Mouse (Mus musculus) heart, postnatal 0 days (tissue): Measurements from ENCODE around the gene Tmco4. TPM values are rescaled to one million over a fixed set of nuclear protein-coding genes. Genes with fewer than 3 reads are reported as not detected.
A peak's percentile ranks its signal among the peaks of the same experiment; 100 is the strongest.

Experiments
- ATAC-seq: fragments of 200-750 bp; cut with Nextera tagmentation; 2 replicates; pipeline ENCODE4 v1.8.0; 2017; ENCODE audit warnings: low read depth, moderate number of reproducible peaks, moderate library complexity; ENCODE audit not compliant: insufficient read depth
- DNase-seq: peaks from one replicate; pipeline ENCODE4 v3.0.0-alpha.2; 2016; ENCODE audit warnings: low spot score
- H3K27ac ChIP-seq: fragments of 300-500 bp; sonication (generic); 2 replicates; pipeline ENCODE4 v1.5.1; 2014; ENCODE audit warnings: low read depth, mild to moderate bottlenecking
- H3K27me3 ChIP-seq: fragments of 300-500 bp; sonication (generic); 2 replicates; pipeline ENCODE4 v1.6.1; 2014; ENCODE audit warnings: low read length, mixed read lengths; ENCODE audit not compliant: control insufficient read depth, insufficient read depth
- H3K36me3 ChIP-seq: fragments of 300-500 bp; sonication (generic); replicated peaks from 2 replicates; pipeline ENCODE4 v1.6.1; 2014; ENCODE audit warnings: low read length, mixed read lengths; ENCODE audit not compliant: control insufficient read depth, insufficient read depth
- H3K4me1 ChIP-seq: fragments of 300-500 bp; sonication (generic); 2 replicates; pipeline ENCODE4 v1.6.1; 2014; ENCODE audit warnings: antibody characterized with exemption; ENCODE audit not compliant: control insufficient read depth, insufficient read depth
- H3K4me2 ChIP-seq: fragments of 300-500 bp; sonication (generic); 2 replicates; pipeline ENCODE4 v1.6.1; 2014; ENCODE audit warnings: low read depth, mild to moderate bottlenecking, low read length, moderate library complexity
- H3K4me3 ChIP-seq: fragments of 300-500 bp; sonication (generic); 2 replicates; pipeline ENCODE4 v1.5.1; 2014; ENCODE audit warnings: low read depth, low read length
- H3K9ac ChIP-seq: fragments of 300-500 bp; sonication (generic); replicated peaks from 2 replicates; pipeline ENCODE4 v1.6.1; 2014; ENCODE audit warnings: low read depth, low read length, mixed read lengths
- H3K9me3 ChIP-seq: fragments of 300-500 bp; sonication (generic); replicated peaks from 2 replicates; pipeline ENCODE4 v1.6.1; 2016; ENCODE audit warnings: low read length; ENCODE audit not compliant: control insufficient read depth
- CTCF ChIP-seq: IDR thresholded peaks from 2 replicates; pipeline ENCODE4 v1.5.1; 2016; ENCODE audit warnings: antibody characterized with exemption, control low read depth, low read depth
- EP300 ChIP-seq: IDR thresholded peaks from 2 replicates; pipeline ENCODE4 v1.6.1; 2016; ENCODE audit warnings: antibody characterized with exemption, low read depth
- WGBS: fragments of 180-500 bp; shearing (Covaris S2); extraction: QIAGEN DNeasy Blood & Tissue Kit; methylation state at CpG from one replicate; pipeline ENCODE4 v1.1.7; 2014; 5-methylcytosine and 5-hydroxymethylcytosine counted together
- polyA plus RNA-seq: library from polyadenylated mRNA; unstranded; fragments of >200 nt; fragmentation: Nextera tagmentation; extraction: Ambion mirVana; gene quantifications from 2 replicates; pipeline ENCODE4 v1.2.1, GENCODE M21; 2015
- total RNA-seq: library from RNA; depleted of rRNA; stranded (reverse); fragments of >200 nt; gene quantifications from 2 replicates; pipeline ENCODE4 v1.2.3, GENCODE M21; 2014; ENCODE audit warnings: low replicate concordance

Tmco4 gene
- total and polyA plus RNA-seq, 2 experiments from 2014 or later: 7.7 to 16.9 TPM

DNA sequence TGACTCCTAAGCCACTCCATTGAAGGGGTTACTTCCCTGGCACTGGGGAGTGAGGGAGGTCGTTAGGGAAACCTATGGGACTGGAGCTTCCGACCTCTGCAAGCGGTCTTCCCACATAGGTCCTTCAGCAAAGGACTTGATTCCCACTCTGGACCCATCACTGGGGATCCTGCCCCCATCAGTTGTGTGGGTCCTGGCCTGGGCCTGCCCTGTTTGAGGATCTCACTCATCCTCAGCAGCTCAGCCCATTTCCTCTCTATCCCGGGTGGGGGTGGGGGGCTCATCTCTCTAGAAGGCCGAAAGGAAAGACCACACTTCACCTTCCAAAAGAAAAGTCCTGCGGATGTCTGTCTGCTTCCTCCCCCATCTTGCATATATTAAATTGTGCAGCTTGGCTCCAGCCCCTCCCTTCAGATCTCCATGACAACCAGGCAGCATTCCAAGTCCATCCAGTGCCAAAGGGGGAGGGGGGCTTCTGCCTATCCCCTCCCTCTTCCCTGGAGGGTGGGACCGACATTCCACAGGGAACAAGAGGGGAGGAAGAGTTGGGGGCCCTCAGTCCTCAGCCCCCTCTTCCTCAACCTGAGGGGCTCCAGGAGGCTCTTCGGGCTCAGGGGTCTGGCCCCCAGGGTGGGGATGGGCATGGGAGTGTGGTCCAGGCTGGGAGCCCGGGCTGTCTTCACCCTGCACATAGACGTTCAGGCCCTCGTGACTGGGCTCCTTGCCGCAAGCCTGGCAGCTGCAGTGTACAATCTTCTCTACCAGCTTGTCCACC, 110.3 kb downstream of the Tmco4 start:
- TF ChIP-seq CTCF: no peak
- no peak for TF ChIP-seq EP300
- Histone ChIP-seq H3K9me3 (no peaks in the 10 kb centered on the region), H3K4me3 (no peak overlapping the region), H3K36me3 (no peaks in the 10 kb centered on the region), H3K4me1 (no peaks in the 10 kb centered on the region), H3K9ac (no peak overlapping the region), H3K27ac (no peak overlapping the region), H3K4me2 (no peak overlapping the region), H3K27me3 (no peaks in the 10 kb centered on the region)
- no peak for ATAC-seq
- WGBS: 39% methylated on average over 12 of the region's 12 CpGs
- DNase-seq: no peak

DNA sequence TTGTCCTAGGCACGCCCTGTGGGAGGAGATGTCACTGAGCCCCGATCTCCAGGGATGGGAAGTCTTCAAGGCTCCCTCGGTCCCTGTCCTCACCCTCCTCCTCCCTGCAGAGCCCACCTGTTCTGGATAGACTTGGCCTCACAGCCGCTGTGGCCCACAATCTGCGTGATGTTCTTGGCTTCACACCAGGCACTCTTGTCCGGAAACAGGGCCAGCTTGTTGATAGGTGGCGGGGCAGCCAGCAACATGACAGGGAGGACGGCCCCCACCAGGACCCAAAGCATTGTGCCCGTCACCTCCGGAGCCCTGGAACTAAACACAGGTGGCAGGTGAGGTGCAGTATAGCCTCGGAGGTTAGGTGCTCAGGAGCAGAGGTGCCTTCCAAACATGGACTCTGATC, 112.6 kb downstream of the Tmco4 start:
- ATAC-seq (no peak), DNase-seq (no peak)

DNA sequence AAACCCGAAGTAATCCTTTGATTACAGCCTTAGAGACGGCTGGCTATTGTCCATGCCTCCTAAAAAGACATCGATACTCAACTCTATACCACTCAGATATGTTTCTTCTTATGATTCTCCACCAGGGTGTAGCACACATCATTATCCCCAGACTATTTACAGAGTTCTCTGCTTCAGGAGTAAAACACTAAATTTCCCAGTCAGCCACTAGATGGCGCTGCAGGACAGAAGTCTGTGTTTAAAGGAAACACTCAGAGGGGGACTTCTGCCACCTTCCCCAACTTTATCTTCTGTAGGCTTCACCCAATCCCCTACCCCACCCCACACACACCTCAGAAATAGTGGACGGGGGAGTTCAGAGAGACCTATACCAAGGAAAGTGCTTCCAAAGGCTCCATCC, 113.3 kb downstream of the Tmco4 start:
- no peaks in the 10 kb centered on the region for H3K27me3 ChIP-seq
- TF ChIP-seq EP300 (no peak), CTCF (peak; percentile 88)
- ATAC-seq (peak; percentile 59), DNase-seq (peak; percentile 88)
- H3K9ac ChIP-seq: no peak overlapping the region
- H3K4me1 ChIP-seq: no peaks in the 10 kb centered on the region
- H3K9me3 ChIP-seq: no peaks in the 10 kb centered on the region
- H3K36me3 ChIP-seq: no peaks in the 10 kb centered on the region
- H3K4me3 ChIP-seq: no peak overlapping the region
- WGBS: 16% methylated on average over 5 of the region's 5 CpGs
- H3K4me2 ChIP-seq: no peak overlapping the region
- no peak overlapping the region for H3K27ac ChIP-seq

More for the DNA sequence above, 112.6 kb downstream of the Tmco4 start:
- no peaks in the 10 kb centered on the region for H3K9me3 ChIP-seq
- no peaks in the 10 kb centered on the region for H3K27me3 ChIP-seq
- no peak overlapping the region for H3K27ac ChIP-seq
- no peaks in the 10 kb centered on the region for H3K4me1 ChIP-seq
- H3K4me2 ChIP-seq: no peak overlapping the region
- no peak overlapping the region for H3K9ac ChIP-seq
- 42% methylated on average over 11 of the region's 11 CpGs for whole genome bisulfite sequencing
- TF ChIP-seq EP300 (no peak), CTCF (no peak)
- no peak overlapping the region for H3K4me3 ChIP-seq
- H3K36me3 ChIP-seq: no peaks in the 10 kb centered on the region

DNA sequence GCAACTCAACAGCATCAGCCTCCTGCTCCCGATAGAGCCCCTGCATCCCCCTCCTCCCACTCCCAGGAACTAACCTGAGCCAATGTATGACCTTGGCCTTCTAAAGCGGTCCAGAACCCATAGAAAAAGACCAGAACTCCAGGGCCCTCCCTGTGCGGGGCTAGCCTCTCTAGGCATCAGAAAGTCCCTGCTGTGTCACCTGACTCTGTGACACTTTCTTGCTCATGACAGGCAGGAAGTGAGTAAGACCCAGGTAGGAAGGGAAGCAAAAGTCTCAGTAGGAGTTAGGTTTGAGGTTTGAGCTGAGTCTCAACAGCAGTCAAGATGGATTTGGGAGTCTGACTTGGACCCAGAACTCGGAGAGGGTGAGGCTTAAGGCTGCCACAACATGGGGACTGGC, 114.3 kb downstream of the Tmco4 start:
- H3K9ac ChIP-seq: no peak overlapping the region

DNA sequence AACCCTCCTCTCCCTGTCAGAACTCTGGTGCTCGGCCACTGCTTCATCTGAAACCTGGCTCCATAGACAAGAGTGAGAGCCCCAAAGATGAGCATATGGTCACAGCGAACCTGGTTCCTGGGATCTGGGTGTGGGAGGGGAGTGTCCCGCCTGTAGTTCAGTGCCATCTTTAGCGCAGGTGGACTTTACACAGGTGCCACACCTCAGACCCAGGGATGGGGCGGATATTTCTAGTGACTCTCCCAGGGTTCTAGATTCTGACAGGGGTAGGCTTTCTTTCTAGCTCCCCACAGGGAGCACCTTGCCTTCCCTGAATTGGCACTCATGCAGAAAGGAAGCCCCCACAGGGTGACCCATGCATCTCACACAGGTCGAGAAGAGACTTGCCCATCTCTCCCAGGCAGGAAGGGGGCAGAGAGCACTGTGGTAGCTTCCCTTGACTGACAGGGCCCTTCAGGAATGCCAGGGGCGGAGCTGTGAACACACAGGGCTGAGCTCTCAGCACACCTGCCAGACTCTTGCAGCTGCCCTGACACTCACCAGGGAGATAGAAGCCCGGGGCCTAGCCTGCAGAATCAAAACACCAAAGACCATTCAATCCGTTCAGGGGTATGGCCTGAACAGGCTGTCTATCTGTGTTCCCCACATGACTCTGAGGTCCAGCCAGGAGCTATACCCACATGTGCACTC, 116.4 kb downstream of the Tmco4 start:
- Histone ChIP-seq H3K9ac (no peak overlapping the region), H3K27me3 (peaks cover 15% of the 10 kb centered on the region; the same call in 1 of the 2 replicates), H3K27ac (no peak overlapping the region), H3K4me1 (0 out of 2 replicates have a peak, but pooled peaks cover 5% of the 10 kb centered on the region), H3K9me3 (no peaks in the 10 kb centered on the region), H3K4me3 (no peak overlapping the region), H3K36me3 (no peaks in the 10 kb centered on the region), H3K4me2 (no peak overlapping the region)
- DNase-seq: no peak
- WGBS: 53% methylated on average over 9 of the region's 9 CpGs
- ATAC-seq: no peak
- no peak for TF ChIP-seq CTCF
- no peak for TF ChIP-seq EP300

More for the DNA sequence above, 114.3 kb downstream of the Tmco4 start:
- 70% methylated on average over 4 of the region's 4 CpGs for WGBS
- Histone ChIP-seq H3K9me3 (no peaks in the 10 kb centered on the region), H3K4me3 (no peak overlapping the region), H3K27ac (no peak overlapping the region), H3K27me3 (peaks cover 6% of the 10 kb centered on the region; the same call in 1 of the 2 replicates), H3K4me1 (0 out of 2 replicates have a peak, but pooled peaks cover 4% of the 10 kb centered on the region), H3K4me2 (no peak overlapping the region), H3K36me3 (no peaks in the 10 kb centered on the region)
- TF ChIP-seq EP300 (no peak), CTCF (no peak)
- DNase-seq (no peak), ATAC-seq (no peak)
